ENCODE assay signal across 8 mouse cellular contexts in the genomic region with DNA sequence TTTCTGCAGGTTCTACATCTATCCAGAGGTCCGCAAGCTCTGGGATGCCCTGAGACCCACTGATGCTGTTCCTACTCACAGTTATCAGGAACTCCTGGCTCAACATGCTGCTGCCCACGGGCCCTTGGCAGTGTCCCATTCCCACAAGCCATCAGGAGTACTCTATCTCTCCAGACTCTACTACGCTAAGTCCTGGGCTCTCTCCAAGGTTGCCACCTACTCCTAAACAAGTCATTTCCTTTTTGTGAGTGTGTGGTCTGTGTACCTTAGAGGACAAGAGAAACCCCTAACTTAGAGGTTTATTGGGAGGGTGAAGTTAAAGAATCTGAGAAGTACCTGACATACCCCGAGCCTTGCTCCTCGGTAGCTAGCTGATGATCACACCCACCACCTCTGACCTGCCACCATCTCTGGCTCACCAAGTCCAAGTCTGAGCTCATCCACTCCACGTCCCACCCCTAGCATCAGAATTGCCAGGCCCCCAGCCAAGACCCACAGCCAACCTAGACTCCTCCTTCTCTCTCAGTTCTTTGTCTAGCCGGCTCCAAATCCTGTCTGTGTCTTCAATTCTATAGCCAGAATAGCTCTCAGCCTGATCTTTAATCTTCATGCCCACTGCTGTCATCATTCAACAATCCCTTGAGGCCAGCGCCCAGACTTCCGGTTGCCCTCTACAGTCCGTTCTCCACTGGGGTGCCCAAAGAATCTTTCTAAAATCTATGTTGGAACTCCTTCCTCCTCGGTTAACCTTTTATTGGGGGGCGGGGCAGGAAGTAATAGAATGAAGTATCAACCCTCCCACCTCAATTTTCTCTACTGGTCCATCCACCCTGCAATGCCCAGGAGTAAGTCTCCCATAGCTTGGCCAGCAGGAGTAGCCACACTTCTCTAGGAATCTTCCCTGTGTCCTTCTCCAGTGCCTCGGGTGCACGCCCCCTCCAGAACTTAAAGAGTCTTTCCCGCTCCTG. TPM values are rescaled to one million over a fixed set of nuclear protein-coding genes. Genes with fewer than 3 reads are reported as not detected.
DNase-seq lines count a peak whose midpoint lies in the region; ATAC-seq and TF ChIP-seq lines count a peak whose summit lies in the region.

No protein-coding gene starts in this region.

- ATAC-seq in heart, embryonic 15.5 days (replicated peaks; ENCODE audit: insufficient number of reproducible peaks, insufficient read depth, low FRiP score, low read depth), result peak; percentile 2; the same call in 1 of the 2 replicates
- peak; percentile 0; the same call in 1 of the 2 replicates for ATAC-seq in forebrain, embryonic 12.5 days (ENCODE audit: low FRiP score)
- ATAC-seq in limb, embryonic 15.5 days (ENCODE audit: insufficient number of reproducible peaks, low FRiP score, low TSS enrichment, low read depth), result peak; percentile 42

- peaks cover 15% of the 10 kb centered on the region; the same call in 1 of the 2 replicates for H3K36me3 ChIP-seq in heart, embryonic 15.5 days
- H3K36me3 ChIP-seq in ES-E14 (ENCODE audit: control insufficient read depth, insufficient read depth, low read length, poor library complexity, severe bottlenecking), result peaks cover 6% of the 10 kb centered on the region; the same call in 1 of the 2 replicates
- peaks cover 24% of the 10 kb centered on the region for H3K36me3 ChIP-seq in forebrain, embryonic 12.5 days (replicated peaks)
- H3K36me3 ChIP-seq in limb, embryonic 15.5 days, result peaks cover 22% of the 10 kb centered on the region
- peaks cover 11% of the 10 kb centered on the region for H3K36me3 ChIP-seq in small intestine, adult 2 months (ENCODE audit: control insufficient read depth, insufficient read depth, low read length)

- H3K4me1 ChIP-seq in heart, embryonic 15.5 days (replicated peaks), result peaks cover 53% of the 10 kb centered on the region
- peaks cover 2 to 10% of the 10 kb centered on the region in 2 experiments; a peak in 2 of 4 replicates for H3K4me1 ChIP-seq in ES-E14 (ENCODE audit: control insufficient read depth in 2 of 2, insufficient read depth in 2 of 2, low read length in 2 of 2, poor library complexity in 1 of 2)
- peaks cover 69% of the 10 kb centered on the region for H3K4me1 ChIP-seq in forebrain, embryonic 12.5 days
- peaks cover 60% of the 10 kb centered on the region for H3K4me1 ChIP-seq in limb, embryonic 15.5 days
- H3K4me1 ChIP-seq in small intestine, adult 2 months (ENCODE audit: control insufficient read depth, insufficient read depth, insufficient read length, low read length), result peaks cover 9% of the 10 kb centered on the region; the same call in 1 of the 2 replicates

- peak overlapping the region; percentile 91 for H3K4me2 ChIP-seq in heart, embryonic 15.5 days
- peak overlapping the region; percentile 68 for H3K4me2 ChIP-seq in forebrain, embryonic 12.5 days
- peak overlapping the region; percentile 87 for H3K4me2 ChIP-seq in limb, embryonic 15.5 days

- H3K9ac ChIP-seq in heart, embryonic 15.5 days, result peak overlapping the region; percentile 74
- peak overlapping the region; percentile 47; the same call in 1 of the 2 replicates for H3K9ac ChIP-seq in ES-E14 (ENCODE audit: insufficient read depth, low read depth, low read length, poor library complexity, severe bottlenecking)
- H3K9ac ChIP-seq in forebrain, embryonic 12.5 days, result peak overlapping the region; percentile 99
- H3K9ac ChIP-seq in limb, embryonic 15.5 days, result peak overlapping the region; percentile 72

- WGBS in heart, embryonic 15.5 days, result 27% methylated on average over 15 of the region's 15 CpGs
- WGBS in forebrain, embryonic 12.5 days, result 34% methylated on average over 15 of the region's 15 CpGs
- 26% methylated on average over 15 of the region's 15 CpGs for WGBS in limb, embryonic 15.5 days
- WGBS in small intestine, adult 2 months, result 32% methylated on average over 15 of the region's 15 CpGs

- no peak for TF ChIP-seq POLR2A in small intestine, adult 2 months (IDR thresholded peaks at IDR 0.05; ENCODE audit: low read depth, low read length)

- H3K27me3 ChIP-seq in heart, embryonic 15.5 days, result no peaks in the 10 kb centered on the region
- no peaks in the 10 kb centered on the region for H3K27me3 ChIP-seq in forebrain, embryonic 12.5 days
- no peaks in the 10 kb centered on the region for H3K27me3 ChIP-seq in limb, embryonic 15.5 days
- peaks cover 20% of the 10 kb centered on the region for H3K27me3 ChIP-seq in small intestine, adult 2 months (ENCODE audit: control insufficient read depth, insufficient read depth, low read length)

- DNase-seq in heart, adult 18-20 months, result no peak
- no peak for DNase-seq in ES-E14 (ENCODE audit: low read depth, low spot score)
- no peak for DNase-seq in embryo, embryonic 10 days (ENCODE audit: low spot score)
- no peak for DNase-seq in thymus, postnatal 25 days

- TF ChIP-seq CTCF in small intestine, adult 2 months (IDR thresholded peaks at IDR 0.05; ENCODE audit: extremely low read depth, insufficient read length, insufficient replicate concordance, low read depth, low read length), result no peak

- H3K9me3 ChIP-seq in heart, embryonic 15.5 days (replicated peaks), result no peaks in the 10 kb centered on the region
- H3K9me3 ChIP-seq in ES-E14 (ENCODE audit: control insufficient read depth, insufficient read depth, low read depth, low read length), result no peaks in the 10 kb centered on the region
- no peaks in the 10 kb centered on the region for H3K9me3 ChIP-seq in forebrain, embryonic 12.5 days
- H3K9me3 ChIP-seq in limb, embryonic 15.5 days, result no peaks in the 10 kb centered on the region

- in situ Hi-C loops in ES-E14 (cut with MboI; ENCODE audit: low sequenced_read_pairs in 2 of 2, unreplicated experiment in 2 of 2), result no loop called here

- H3K27ac ChIP-seq in heart, embryonic 15.5 days, result peak overlapping the region; percentile 80
- H3K27ac ChIP-seq in ES-E14 (ENCODE audit: insufficient read depth, low read depth, low read length, poor library complexity, severe bottlenecking), result no peak overlapping the region
- peak overlapping the region; percentile 98 for H3K27ac ChIP-seq in forebrain, embryonic 12.5 days
- peak overlapping the region; percentile 94 for H3K27ac ChIP-seq in limb, embryonic 15.5 days
- no peak overlapping the region for H3K27ac ChIP-seq in small intestine, adult 2 months (ENCODE audit: insufficient read depth, low read depth, low read length)

- peak overlapping the region; percentile 67 for H3K4me3 ChIP-seq in heart, embryonic 15.5 days
- H3K4me3 ChIP-seq in ES-E14 (ENCODE audit: insufficient read depth in 1 of 2, low read depth in 1 of 2, low read length in 2 of 2, poor library complexity in 1 of 2, severe bottlenecking in 1 of 2), result peak overlapping the region; percentile 61 to 64
- H3K4me3 ChIP-seq in forebrain, embryonic 12.5 days (replicated peaks), result peak overlapping the region; percentile 82
- peak overlapping the region; percentile 70 for H3K4me3 ChIP-seq in limb, embryonic 15.5 days
- peak overlapping the region; percentile 61 for H3K4me3 ChIP-seq in small intestine, adult 2 months (ENCODE audit: low read depth, low read length)

TF ChIP-seq in ES-E14, 5 proteins besides CTCF, POLR2A, EP300 and RAD21:
- no peak for TF ChIP-seq ZC3H11A (IDR thresholded peaks at IDR 0.05; ENCODE audit: borderline replicate concordance, low read depth, low read length)
- TF ChIP-seq MAFK (IDR thresholded peaks at IDR 0.05; ENCODE audit: insufficient read depth, low read depth, low read length), result no peak
- no peak for TF ChIP-seq HCFC1 (IDR thresholded peaks at IDR 0.05; ENCODE audit: borderline replicate concordance, insufficient read depth, low read length)
- no peak for TF ChIP-seq CHD2 (IDR thresholded peaks at IDR 0.05; ENCODE audit: low read depth, low read length)

RNA-seq across cellular contexts. Expression of a gene that starts 0.7 kb away (rescaled TPM):
- 8.0 and 13.2 TPM in 2 replicates for polyA plus RNA-seq in heart, embryonic 15.5 days (2015; fragmentation: Nextera tagmentation; extraction: Ambion mirVana)
- 1 to 10 TPM; 1.1 to 1.9 TPM for total RNA-seq in heart, adult 18-20 months (2021)
- total RNA-seq in ES-E14 (2012; rRNA removed), result 0.53 and 0.89 TPM in 2 replicates
- polyA plus RNA-seq in forebrain, embryonic 12.5 days (2016; fragmentation: Nextera tagmentation; extraction: Ambion mirVana), result 80.5 and 86.7 TPM in 2 replicates
- 21.4 and 25.1 TPM in 2 replicates for polyA plus RNA-seq in limb, embryonic 15.5 days (2015; fragmentation: Nextera tagmentation; extraction: Ambion mirVana)
- polyA plus RNA-seq in small intestine, adult 2 months (2012; rRNA removed), result 3.3 and 7.2 TPM in 2 replicates

RNA-seq across cellular contexts. Expression of a gene that starts 18.1 kb away (rescaled TPM):
- 5.0 and 6.6 TPM in 2 replicates for polyA plus RNA-seq in heart, embryonic 15.5 days (2015; fragmentation: Nextera tagmentation; extraction: Ambion mirVana)
- total RNA-seq in heart, adult 18-20 months (2021), result 10 to 100 TPM; 44.8 to 47.2 TPM
- 29.5 and 32.6 TPM in 2 replicates for total RNA-seq in ES-E14 (2012; rRNA removed)
- 16.6 and 17.7 TPM in 2 replicates for polyA plus RNA-seq in forebrain, embryonic 12.5 days (2016; fragmentation: Nextera tagmentation; extraction: Ambion mirVana)
- polyA plus RNA-seq in limb, embryonic 15.5 days (2015; fragmentation: Nextera tagmentation; extraction: Ambion mirVana), result 9.7 and 9.9 TPM in 2 replicates
- polyA plus RNA-seq in small intestine, adult 2 months (2012; rRNA removed), result 17.0 and 29.4 TPM in 2 replicates

RNA-seq across cellular contexts. Expression of a gene that starts 32.2 kb away (rescaled TPM):
- 114 and 117 TPM in 2 replicates for polyA plus RNA-seq in heart, embryonic 15.5 days (2015; fragmentation: Nextera tagmentation; extraction: Ambion mirVana)
- 100 to 1,000 TPM; 421 to 452 TPM for total RNA-seq in heart, adult 18-20 months (2021)
- 1.3 and 1.7 TPM in 2 replicates for total RNA-seq in ES-E14 (2012; rRNA removed)
- polyA plus RNA-seq in forebrain, embryonic 12.5 days (2016; fragmentation: Nextera tagmentation; extraction: Ambion mirVana), result 17.3 and 19.4 TPM in 2 replicates
- 33.4 and 42.9 TPM in 2 replicates for polyA plus RNA-seq in limb, embryonic 15.5 days (2015; fragmentation: Nextera tagmentation; extraction: Ambion mirVana)
- polyA plus RNA-seq in small intestine, adult 2 months (2012; rRNA removed), result 67.7 and 167 TPM in 2 replicates

RNA-seq across cellular contexts. Expression of a gene that starts 32.8 kb away (rescaled TPM):
- 22.1 and 24.7 TPM in 2 replicates for polyA plus RNA-seq in heart, embryonic 15.5 days (2015; fragmentation: Nextera tagmentation; extraction: Ambion mirVana)
- total RNA-seq in heart, adult 18-20 months (2021), result 100 to 1,000 TPM; 182 to 184 TPM
- 0.74 TPM in 1 of 2 replicates, not detected in the other for total RNA-seq in ES-E14 (2012; rRNA removed)
- not detected in 2 replicates for polyA plus RNA-seq in forebrain, embryonic 12.5 days (2016; fragmentation: Nextera tagmentation; extraction: Ambion mirVana)
- polyA plus RNA-seq in limb, embryonic 15.5 days (2015; fragmentation: Nextera tagmentation; extraction: Ambion mirVana), result 7.5 and 18.9 TPM in 2 replicates
- 1.7 and 3.7 TPM in 2 replicates for polyA plus RNA-seq in small intestine, adult 2 months (2012; rRNA removed)

RNA-seq across cellular contexts. Expression of a gene that starts 41.6 kb away (rescaled TPM):
- polyA plus RNA-seq in heart, embryonic 15.5 days (2015; fragmentation: Nextera tagmentation; extraction: Ambion mirVana), result 0.15 and 0.22 TPM in 2 replicates
- total RNA-seq in heart, adult 18-20 months (2021), result not detected
- total RNA-seq in ES-E14 (2012; rRNA removed), result not detected in 2 replicates
- polyA plus RNA-seq in forebrain, embryonic 12.5 days (2016; fragmentation: Nextera tagmentation; extraction: Ambion mirVana), result not detected in 2 replicates
- 0.42 TPM in 1 of 2 replicates, not detected in the other for polyA plus RNA-seq in limb, embryonic 15.5 days (2015; fragmentation: Nextera tagmentation; extraction: Ambion mirVana)
- 0.14 TPM in 1 of 2 replicates, not detected in the other for polyA plus RNA-seq in small intestine, adult 2 months (2012; rRNA removed)

Comparison
In these comparisons a context has a peak if more than half of its experiments do, and no peak if none do; other contexts are left out.
1. H3K27ac ChIP-seq: peak in heart, embryonic 15.5 days (single experiment), forebrain, embryonic 12.5 days (single experiment) and limb, embryonic 15.5 days (single experiment); none in ES-E14 (single experiment) and small intestine, adult 2 months (single experiment).
2. H3K9ac ChIP-seq: peak in every context shown above with its lines; median percentile 99 in forebrain, embryonic 12.5 days; 74 in heart, embryonic 15.5 days; 72 in limb, embryonic 15.5 days; 47 in ES-E14.
3. Peak in every context shown above with its lines, with median percentiles within 50 percentile points of each other: ATAC-seq, H3K4me2 ChIP-seq and H3K4me3 ChIP-seq.